Mouse (Mus musculus) left cerebral cortex, postnatal 36 days (tissue): ENCODE data around the gene Psmc5. TPM values are rescaled to one million over a fixed set of nuclear protein-coding genes. Genes with fewer than 3 reads are reported as not detected.
A peak's percentile ranks its signal among the peaks of the same experiment; 100 is the strongest.

Source experiments
- DNase-seq, 2 experiments: peaks; one replicate each; pipeline ENCODE4 v3.0.0; 2021 to 2022; ENCODE audit warnings: low spot score in 2 of 2, mixed read lengths in 1 of 2
- intact Hi-C: fragments of 180-260 bp; cut with DNase I; formaldehyde crosslinking; loops from one replicate; pipeline ENCODE4 v1.15.1; 2025
- total RNA-seq, 2 experiments: library from RNA; stranded (reverse); gene quantifications; 2 replicates each; pipeline ENCODE4 v1.2.3; 2021

Gene Psmc5
- total RNA-seq, 2 experiments from 2014 or later: 183 to 198 TPM

GRCm38 (mm10) chr11:106267311-106267852, 11.4 kb downstream of the Psmc5 start:
- no peak for DNase-seq
- intact Hi-C loops: no loop called here

- DNase-seq: no peak
- intact Hi-C loops: no loop called here
Observed at GRCm38 (mm10) chr11:106267871-106268270, 11.9 kb downstream of the Psmc5 start.

DNA sequence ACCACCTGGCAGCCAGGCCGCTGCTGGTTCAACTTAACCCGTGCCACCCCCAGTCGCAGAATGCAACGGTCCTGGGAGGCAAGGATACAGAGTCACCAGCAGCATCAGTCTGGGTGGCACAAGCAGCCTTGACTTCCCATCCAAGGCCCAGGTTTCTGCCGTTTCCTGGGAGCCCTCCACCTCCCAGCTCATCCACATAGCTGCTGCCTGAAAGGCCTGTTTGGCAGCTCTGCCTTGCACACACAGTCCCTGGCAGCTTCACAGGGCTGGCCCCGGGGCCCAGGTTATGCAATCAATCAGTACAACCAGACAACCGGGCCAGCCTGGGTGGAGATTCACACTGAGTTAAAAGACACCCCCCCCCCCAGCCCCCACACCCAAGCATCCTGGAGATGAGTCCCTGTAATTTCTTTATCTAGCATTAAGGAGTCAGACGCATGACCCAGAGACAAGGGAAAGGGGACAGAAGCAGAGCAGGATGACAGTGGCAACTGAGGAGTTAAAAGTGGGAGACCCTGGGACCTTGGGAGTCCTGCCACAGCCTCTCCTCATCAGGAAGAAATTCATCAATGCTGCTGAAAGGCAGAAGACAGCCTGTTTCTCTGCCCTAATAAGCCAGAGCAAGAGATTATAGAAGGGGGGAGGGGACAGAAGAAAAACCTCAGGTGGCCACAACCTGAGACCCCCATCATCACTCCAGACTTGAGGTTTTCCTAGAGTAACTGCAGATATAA, 12.5 kb downstream of the Psmc5 start:
- DNase-seq: peak; percentile 51 to 53
- intact Hi-C loops: no loop called here

- intact Hi-C loops: no loop called here
Observed at GRCm38 (mm10) chr11:106269060-106269431, 13.1 kb downstream of the Psmc5 start.

DNA sequence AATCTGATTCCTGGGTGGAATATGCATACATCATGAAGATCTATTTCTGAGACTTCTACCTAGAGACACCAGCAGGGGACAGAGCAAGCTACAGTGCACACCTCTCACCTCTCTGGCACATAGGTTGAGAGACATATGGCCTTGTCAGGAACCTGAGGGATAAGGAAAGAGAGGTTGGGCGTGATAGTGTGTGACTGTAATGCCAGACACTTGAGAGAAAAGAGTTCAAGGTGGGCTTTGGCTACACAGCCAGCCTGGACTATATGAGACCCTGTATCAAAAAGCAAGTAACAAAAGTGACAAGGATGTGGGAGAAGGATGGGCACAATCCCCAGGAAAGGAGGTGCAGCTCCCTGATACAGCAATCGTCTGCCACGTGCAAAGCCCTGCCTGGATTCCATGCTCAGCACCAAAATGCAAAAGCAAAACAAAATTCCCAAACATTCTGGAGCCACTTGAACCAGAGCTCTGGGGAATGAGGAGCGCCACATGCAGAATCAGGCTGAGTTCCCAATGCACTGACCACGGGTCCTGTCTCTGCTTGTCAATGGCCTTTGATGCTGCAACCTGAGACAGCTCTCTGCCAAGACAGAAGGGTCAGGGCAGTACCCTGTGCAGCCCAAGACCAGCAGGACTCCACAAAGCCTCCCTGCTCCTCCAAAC, 15.3 kb downstream of the Psmc5 start:
- DNase-seq: no peak
- intact Hi-C loops: no loop called here

More at GRCm38 (mm10) chr11:106269060-106269431, 13.1 kb downstream of the Psmc5 start:
- DNase-seq: no peak

- intact Hi-C loops: no loop called here
- DNase-seq: peak in 1 of 2 experiments; percentile 54
Observed at GRCm38 (mm10) chr11:106271794-106272643, 16.1 kb downstream of the Psmc5 start.

DNA sequence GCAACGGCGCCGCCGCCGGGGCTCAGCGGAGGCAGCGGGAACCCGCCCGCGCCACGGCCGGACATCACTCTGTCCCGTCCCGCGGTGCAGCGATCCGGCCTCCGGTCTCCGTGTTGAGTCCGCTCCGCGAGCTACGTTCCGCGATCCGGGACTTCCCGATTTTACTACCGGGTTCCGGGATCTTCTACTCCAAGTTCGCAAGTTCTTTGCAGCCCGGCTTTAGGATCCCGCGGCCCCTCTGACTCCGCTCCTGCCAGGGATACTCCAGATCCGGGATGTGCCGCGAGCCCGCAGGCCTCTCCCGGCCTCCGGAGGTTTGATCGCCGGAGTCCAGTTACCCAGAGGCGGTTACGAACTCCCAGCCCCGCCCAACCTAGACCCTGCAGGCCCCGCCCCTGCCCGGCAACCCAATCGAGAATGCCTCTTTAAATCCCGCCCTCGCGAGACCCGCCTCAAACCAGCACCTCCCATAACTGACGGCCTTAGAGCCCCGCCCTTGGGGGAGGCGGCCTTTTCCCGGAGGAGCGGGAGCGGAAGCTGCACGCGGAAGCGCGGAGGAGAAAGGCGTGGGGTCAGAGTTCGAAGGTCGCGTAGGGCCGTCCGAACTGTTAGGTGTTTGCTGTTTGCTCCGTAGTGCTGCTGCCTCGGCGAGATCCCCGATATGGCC, 16.8 kb downstream of the Psmc5 start, which contains the start of gene Smarcd2:
Gene Smarcd2, minus strand, starts transcription at position 329 of the 667 bp plus-strand sequence.
- peak; percentile 98 to 99 for DNase-seq
- intact Hi-C loops: no loop called here

DNA sequence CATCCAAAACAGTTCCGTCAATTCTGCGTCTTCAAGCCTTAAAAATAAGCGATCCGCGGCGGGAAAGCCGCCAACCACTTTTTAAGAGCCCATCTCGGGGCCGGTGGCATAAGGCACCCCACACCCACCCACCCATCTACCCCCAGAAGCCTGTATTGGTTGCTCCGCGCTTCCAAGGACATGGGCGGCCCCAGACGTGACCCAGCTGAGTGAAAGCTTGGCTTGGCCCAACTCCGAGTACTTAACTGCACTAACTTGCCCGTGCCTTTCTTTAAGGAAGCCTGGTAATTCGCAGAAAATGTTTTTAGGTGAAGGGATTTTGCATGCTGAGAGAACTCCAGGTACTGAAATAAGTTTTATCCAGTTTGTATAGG, 17.3 kb downstream of the Psmc5 start:
- no peak for DNase-seq
- intact Hi-C loops: no loop called here

DNA sequence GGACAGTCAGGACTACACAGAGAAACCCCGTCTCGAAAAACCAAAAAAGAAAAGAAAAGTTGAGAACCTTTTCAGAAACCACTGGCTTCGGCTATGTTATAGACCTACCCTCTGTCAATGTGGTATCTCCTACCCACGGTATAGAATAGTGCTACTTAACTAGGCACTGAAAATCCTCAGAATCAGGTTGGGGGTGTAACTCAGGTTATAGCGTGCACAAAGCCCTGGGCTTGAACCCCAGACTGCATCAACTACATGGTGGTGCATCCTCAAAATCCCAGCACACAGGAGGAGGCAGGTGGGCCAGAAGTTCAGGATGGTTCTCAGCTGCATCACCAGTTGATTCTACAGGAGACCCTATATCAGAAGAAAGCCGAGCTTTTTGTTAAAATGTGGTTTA, 17.9 kb downstream of the Psmc5 start:
- intact Hi-C loops: no loop called here
- no peak for DNase-seq

DNA sequence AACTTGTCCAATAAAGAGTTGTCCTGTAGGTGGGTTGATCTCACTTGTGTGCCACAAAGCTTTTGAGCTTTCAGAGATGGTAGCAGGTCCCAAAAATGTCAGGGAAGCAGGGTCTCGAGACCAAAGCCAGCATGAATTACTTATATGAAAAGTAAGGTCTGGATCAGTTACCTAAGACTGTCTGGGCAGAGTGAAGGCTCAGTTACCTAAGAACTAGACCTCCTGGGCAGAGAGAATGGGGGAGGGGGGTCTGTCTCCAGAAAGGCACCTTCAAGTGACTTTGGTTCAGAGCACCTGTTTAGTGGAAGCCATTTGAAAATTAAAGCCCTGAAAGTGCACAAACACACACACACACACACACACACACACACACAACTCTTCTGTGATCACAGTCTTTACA, 18.4 kb downstream of the Psmc5 start:
- DNase-seq: no peak
- intact Hi-C loops: no loop called here

DNA sequence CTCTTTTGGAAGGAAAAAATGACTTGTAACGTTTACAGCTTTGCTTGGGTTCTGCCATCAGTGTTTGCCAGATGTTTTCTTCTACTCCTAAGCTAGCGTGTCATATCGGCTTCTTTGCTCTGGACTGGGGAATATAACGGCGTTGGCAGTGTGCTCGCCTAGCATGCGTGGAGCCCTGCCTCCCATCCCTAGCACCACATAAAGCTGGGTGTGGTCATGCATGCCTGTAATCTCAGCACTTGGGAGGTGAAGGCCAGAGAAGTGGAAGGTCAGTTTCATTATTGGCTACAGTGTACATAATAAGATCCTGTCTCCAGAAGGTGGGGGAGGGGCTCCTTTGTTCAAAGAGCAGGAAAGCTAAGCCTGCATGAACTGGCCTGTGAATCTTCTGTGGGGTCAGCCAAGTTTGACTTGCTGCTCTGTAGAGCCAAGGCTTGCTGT, 19.0 kb downstream of the Psmc5 start:
- intact Hi-C loops: no loop called here

GRCm38 (mm10) chr11:106276454-106276853, 20.5 kb downstream of the Psmc5 start, which contains the start of gene Tcam1:
TSS of gene Tcam1 (plus strand) at chr11:106276672.
- intact Hi-C loops: no loop called here
- DNase-seq: peak; percentile 90 to 91

More for the DNA sequence above, 19.0 kb downstream of the Psmc5 start:
- no peak for DNase-seq

- no peak for DNase-seq
- intact Hi-C loops: no loop called here
Observed at GRCm38 (mm10) chr11:106282452-106282851, 26.5 kb downstream of the Psmc5 start.

DNA sequence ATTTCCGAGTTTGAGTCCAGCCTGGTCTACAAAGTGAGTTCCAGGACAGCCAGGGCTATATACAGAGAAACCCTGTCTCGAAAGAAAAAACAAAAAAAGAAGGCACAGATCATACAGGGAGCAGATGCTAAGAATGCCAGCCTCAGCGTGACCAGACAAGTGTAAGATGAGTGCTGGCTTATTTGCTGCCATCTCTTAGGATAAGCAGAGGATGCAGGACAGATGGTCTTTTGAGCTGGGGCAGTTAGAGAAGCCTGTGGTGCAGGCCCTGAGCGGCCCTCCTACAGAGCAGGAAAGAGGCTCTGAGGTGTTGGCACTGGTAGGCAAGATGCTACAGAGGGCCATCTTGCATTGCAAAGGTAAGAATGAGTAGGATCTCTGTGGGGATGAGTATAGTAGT, 27.4 kb downstream of the Psmc5 start:
- DNase-seq: no peak
- intact Hi-C loops: no loop called here

GRCm38 (mm10) chr11:106284126-106284525, 28.2 kb downstream of the Psmc5 start:
- no peak for DNase-seq
- intact Hi-C loops: no loop called here

DNA sequence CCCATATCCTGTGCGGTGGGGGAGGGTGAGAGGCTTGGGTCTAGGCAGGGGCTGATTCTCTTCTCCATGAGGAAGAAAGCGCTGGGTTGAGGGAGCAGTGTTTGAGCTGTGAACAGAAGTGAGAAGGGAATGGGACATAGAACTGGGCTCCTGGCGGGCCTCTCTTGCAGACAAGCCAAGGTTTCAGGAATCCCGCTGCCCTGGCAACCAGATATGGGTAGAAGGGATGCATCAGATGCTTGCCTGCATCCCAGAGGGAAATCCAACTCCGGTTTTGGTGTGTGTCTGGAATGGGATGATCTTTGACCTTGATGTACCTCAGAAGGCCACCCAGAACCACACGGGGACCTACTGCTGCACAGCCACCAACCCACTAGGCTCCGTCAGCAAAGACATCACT, 30.3 kb downstream of the Psmc5 start:
- intact Hi-C loops: no loop called here
- DNase-seq: no peak

- intact Hi-C loops: no loop called here
- no peak for DNase-seq
Observed at GRCm38 (mm10) chr11:106286987-106287386, 31.0 kb downstream of the Psmc5 start.

DNA sequence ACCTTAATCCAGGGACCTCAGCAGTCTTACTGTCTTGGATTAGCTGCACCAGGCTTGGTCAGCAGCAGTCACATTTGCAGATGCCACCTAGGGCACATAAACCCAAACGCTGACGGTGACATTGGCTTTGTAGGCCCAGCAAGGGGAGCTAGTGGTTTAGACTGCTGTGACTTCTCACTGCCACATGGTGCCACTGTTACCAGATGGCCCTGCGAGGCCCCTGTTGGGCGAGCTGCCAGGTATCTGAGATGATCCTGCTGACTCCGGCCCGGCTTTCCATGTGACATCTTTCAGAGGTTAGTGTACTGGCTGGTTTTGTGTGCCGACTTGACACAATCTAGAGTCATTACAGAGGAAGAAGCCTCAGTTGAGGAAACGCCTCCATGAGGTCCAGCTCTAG, 33.4 kb downstream of the Psmc5 start:
- intact Hi-C loops: no loop called here
- no peak for DNase-seq

DNA sequence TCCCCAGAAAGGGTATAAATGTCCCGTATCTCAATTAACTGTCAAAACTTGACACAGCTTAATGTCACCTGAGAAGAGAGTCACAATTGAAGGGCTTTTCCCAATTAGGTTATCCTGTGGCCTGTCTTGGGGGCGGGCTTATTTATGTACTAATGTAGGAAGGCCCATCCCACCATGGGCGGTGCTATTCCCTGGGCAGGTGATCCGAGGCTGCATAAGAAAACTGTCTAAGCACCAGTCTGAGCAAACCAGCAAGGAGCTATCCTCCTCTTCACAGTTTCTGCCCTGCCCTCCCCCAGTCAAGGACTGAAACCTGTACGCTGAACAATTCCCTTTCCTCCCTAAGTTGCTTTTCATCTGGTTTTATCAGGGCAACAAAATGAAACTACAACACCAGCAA, 34.4 kb downstream of the Psmc5 start:
- DNase-seq: no peak
- intact Hi-C loops: no loop called here
